In the genomic region with DNA sequence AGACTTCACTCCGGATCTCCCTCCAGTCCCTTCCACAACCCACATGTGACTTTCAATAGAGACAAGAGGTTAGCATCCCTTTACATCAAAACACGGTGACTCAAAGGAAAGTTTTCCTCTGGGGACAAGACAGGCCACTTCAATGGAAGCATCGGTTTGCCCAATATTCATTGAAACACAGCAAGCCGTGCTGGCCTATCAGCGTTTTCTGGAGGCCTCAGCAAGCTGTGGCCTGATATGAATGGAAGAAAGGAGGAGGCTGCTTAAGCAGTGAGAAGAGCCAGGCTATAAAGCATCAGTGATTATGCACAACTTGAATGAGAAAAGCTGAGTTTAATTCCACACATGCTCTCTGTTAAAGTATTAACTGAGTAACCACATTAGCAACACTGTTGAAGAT, we compare ENCODE assay signal across 28 mouse cellular contexts.
DNase-seq lines count a peak whose midpoint lies in the region; ATAC-seq and TF ChIP-seq lines count a peak whose summit lies in the region.
"Had no signal": no experiment of that assay in that cellular context is flagged by ENCODE, and none has a peak within 500 bp of the region (broad histone marks: within the 10 kb centered on the region; RNA-seq: fewer than 3 reads in every experiment).

No protein-coding gene starts in this region.

- no peak for DNase-seq in forebrain, embryonic 11.5 days (ENCODE audit: low spot score)
- no peak for DNase-seq in kidney, postnatal 14 days
- no peak for DNase-seq in midbrain, embryonic 14.5 days
- DNase-seq in midbrain, postnatal 0 days (ENCODE audit: low spot score) = no peak
- no peak for DNase-seq in frontal cortex, postnatal 14 days (ENCODE audit: low spot score in 2 of 2)
- DNase-seq: adrenal gland, adult 8-10 months; cerebellum, adult 8-10 months; cerebellum, postnatal 36 days; gastrocnemius, postnatal 14 days; heart, postnatal 4 days; layer of hippocampus, postnatal 36 days; left cerebral cortex, postnatal 4 days; liver; lung, adult 2 months; lung, postnatal 10 days; right cerebral cortex, adult 18-20 months; spleen, adult 18-20 months; thymus, postnatal 14 days had no signal

- no peak overlapping the region for H3K27ac ChIP-seq in forebrain, embryonic 11.5 days (ENCODE audit: low read depth, low read length)
- no peak overlapping the region for H3K27ac ChIP-seq in forebrain, embryonic 16.5 days (ENCODE audit: low read length)
- H3K27ac ChIP-seq in kidney, embryonic 14.5 days (ENCODE audit: low read depth, low read length) = 0 out of 2 replicates have a peak overlapping the region, but pooled peaks have one; percentile 24
- 0 out of 2 replicates have a peak overlapping the region, but pooled peaks have one; percentile 20 for H3K27ac ChIP-seq in midbrain, embryonic 14.5 days (replicated peaks; ENCODE audit: low read depth, low read length)
- no peak overlapping the region for H3K27ac ChIP-seq in midbrain, postnatal 0 days (ENCODE audit: low read depth, low read length)
- H3K27ac ChIP-seq: embryonic facial prominence, embryonic 12.5 days; heart, embryonic 15.5 days; hindbrain, embryonic 13.5 days; kidney, postnatal 0 days; liver, embryonic 14.5 days; macrophage had no signal

- ATAC-seq in forebrain, embryonic 11.5 days (replicated peaks; ENCODE audit: low FRiP score) = 0 out of 2 replicates have a peak, but pooled peaks have one; percentile 16
- ATAC-seq in forebrain, embryonic 16.5 days = no peak
- no peak for ATAC-seq in kidney, embryonic 14.5 days (ENCODE audit: low FRiP score, low TSS enrichment)
- ATAC-seq in midbrain, embryonic 14.5 days (ENCODE audit: low FRiP score, low TSS enrichment) = 0 out of 2 replicates have a peak, but pooled peaks have one; percentile 40
- no peak for ATAC-seq in midbrain, postnatal 0 days (ENCODE audit: low FRiP score)
- ATAC-seq: intestine, embryonic 16.5 days had no signal

- WGBS in forebrain, embryonic 11.5 days = 51% methylated on average over 5 of the region's 5 CpGs
- 41% methylated on average over 5 of the region's 5 CpGs for WGBS in forebrain, embryonic 16.5 days
- whole genome bisulfite sequencing in kidney, embryonic 14.5 days = 36% methylated on average over 5 of the region's 5 CpGs
- 27% methylated on average over 5 of the region's 5 CpGs for WGBS in midbrain, embryonic 14.5 days
- 32% methylated on average over 5 of the region's 5 CpGs for WGBS in midbrain, postnatal 0 days

- no peaks in the 10 kb centered on the region for H3K27me3 ChIP-seq in forebrain, embryonic 11.5 days (ENCODE audit: control insufficient read depth, insufficient read depth, low read length)
- no peaks in the 10 kb centered on the region for H3K27me3 ChIP-seq in forebrain, embryonic 16.5 days (replicated peaks; ENCODE audit: control insufficient read depth, insufficient read depth, low read length)
- no peaks in the 10 kb centered on the region for H3K27me3 ChIP-seq in kidney, embryonic 14.5 days (ENCODE audit: control insufficient read depth, insufficient read depth, low read length)
- no peaks in the 10 kb centered on the region for H3K27me3 ChIP-seq in midbrain, embryonic 14.5 days (ENCODE audit: control insufficient read depth, insufficient read depth, low read length)
- H3K27me3 ChIP-seq in midbrain, postnatal 0 days (ENCODE audit: insufficient read depth, low read length) = no peaks in the 10 kb centered on the region
- H3K27me3 ChIP-seq: embryonic facial prominence, embryonic 12.5 days; heart, embryonic 15.5 days; hindbrain, embryonic 13.5 days had no signal

- H3K9me3 ChIP-seq in forebrain, embryonic 11.5 days (ENCODE audit: control insufficient read depth, low read length) = no peaks in the 10 kb centered on the region
- no peaks in the 10 kb centered on the region for H3K9me3 ChIP-seq in forebrain, embryonic 16.5 days (ENCODE audit: control insufficient read depth, low read length)
- peaks cover 5% of the 10 kb centered on the region; the same call in 1 of the 2 replicates for H3K9me3 ChIP-seq in kidney, embryonic 14.5 days (ENCODE audit: control insufficient read depth, low read length)
- no peaks in the 10 kb centered on the region for H3K9me3 ChIP-seq in midbrain, embryonic 14.5 days (ENCODE audit: control insufficient read depth, low read length)
- H3K9me3 ChIP-seq in midbrain, postnatal 0 days (ENCODE audit: low read length) = no peaks in the 10 kb centered on the region
- H3K9me3 ChIP-seq: embryonic facial prominence, embryonic 12.5 days; heart, embryonic 15.5 days; hindbrain, embryonic 13.5 days had no signal

- H3K4me1 ChIP-seq in forebrain, embryonic 11.5 days (replicated peaks; ENCODE audit: control insufficient read depth, insufficient read depth, low read length) = peaks cover 4% of the 10 kb centered on the region; the same call in 1 of the 2 replicates
- H3K4me1 ChIP-seq in forebrain, embryonic 16.5 days (replicated peaks; ENCODE audit: control insufficient read depth, insufficient read depth, low read length) = 0 out of 2 replicates have a peak, but pooled peaks cover 3% of the 10 kb centered on the region
- peaks cover 24% of the 10 kb centered on the region for H3K4me1 ChIP-seq in kidney, embryonic 14.5 days (ENCODE audit: control insufficient read depth, insufficient read depth, low read length)
- H3K4me1 ChIP-seq in midbrain, embryonic 14.5 days (ENCODE audit: control insufficient read depth, insufficient read depth, low read length) = peaks cover 20% of the 10 kb centered on the region
- H3K4me1 ChIP-seq in midbrain, postnatal 0 days (ENCODE audit: insufficient read depth, low read length) = no peaks in the 10 kb centered on the region

- no peak overlapping the region for H3K4me2 ChIP-seq in forebrain, embryonic 11.5 days (ENCODE audit: low read depth, low read length, severe bottlenecking)
- H3K4me2 ChIP-seq in forebrain, embryonic 16.5 days (ENCODE audit: low read length) = no peak overlapping the region
- no peak overlapping the region for H3K4me2 ChIP-seq in kidney, embryonic 14.5 days (replicated peaks; ENCODE audit: low read depth, low read length)
- H3K4me2 ChIP-seq in midbrain, embryonic 14.5 days (ENCODE audit: low read length) = no peak overlapping the region
- H3K4me2 ChIP-seq in midbrain, postnatal 0 days (ENCODE audit: low read depth, low read length, poor library complexity, severe bottlenecking) = no peak overlapping the region
- H3K4me2 ChIP-seq: embryonic facial prominence, embryonic 12.5 days; heart, embryonic 15.5 days; hindbrain, embryonic 13.5 days had no signal

- no peak for TF ChIP-seq CTCF in midbrain, postnatal 0 days (IDR thresholded peaks at IDR 0.05)

- H3K36me3 ChIP-seq in forebrain, embryonic 11.5 days (ENCODE audit: control insufficient read depth, insufficient read depth, low read length) = no peaks in the 10 kb centered on the region
- H3K36me3 ChIP-seq in forebrain, embryonic 16.5 days (ENCODE audit: control insufficient read depth, insufficient read depth) = no peaks in the 10 kb centered on the region
- H3K36me3 ChIP-seq in kidney, embryonic 14.5 days (ENCODE audit: control insufficient read depth, insufficient read depth, low read length) = no peaks in the 10 kb centered on the region
- no peaks in the 10 kb centered on the region for H3K36me3 ChIP-seq in midbrain, embryonic 14.5 days (ENCODE audit: control insufficient read depth, insufficient read depth, low read length)
- no peaks in the 10 kb centered on the region for H3K36me3 ChIP-seq in midbrain, postnatal 0 days (ENCODE audit: insufficient read depth, low read length)
- H3K36me3 ChIP-seq: embryonic facial prominence, embryonic 12.5 days; G1E; heart, embryonic 15.5 days; hindbrain, embryonic 13.5 days had no signal

- H3K4me3 ChIP-seq in forebrain, embryonic 11.5 days (ENCODE audit: low read depth, low read length) = no peak overlapping the region
- no peak overlapping the region for H3K4me3 ChIP-seq in forebrain, embryonic 16.5 days (replicated peaks; ENCODE audit: low read length)
- H3K4me3 ChIP-seq in kidney, embryonic 14.5 days (ENCODE audit: low read length) = no peak overlapping the region
- no peak overlapping the region for H3K4me3 ChIP-seq in midbrain, embryonic 14.5 days (replicated peaks; ENCODE audit: low read depth, low read length)
- H3K4me3 ChIP-seq in midbrain, postnatal 0 days (ENCODE audit: low read depth, low read length) = no peak overlapping the region
- H3K4me3 ChIP-seq: embryonic facial prominence, embryonic 12.5 days; heart, embryonic 15.5 days; hindbrain, embryonic 13.5 days had no signal

- no peak overlapping the region for H3K9ac ChIP-seq in forebrain, embryonic 11.5 days (ENCODE audit: low read length)
- H3K9ac ChIP-seq in forebrain, embryonic 16.5 days (replicated peaks; ENCODE audit: low read depth, low read length) = no peak overlapping the region
- H3K9ac ChIP-seq in kidney, embryonic 14.5 days (ENCODE audit: low read depth, low read length) = no peak overlapping the region
- H3K9ac ChIP-seq in midbrain, embryonic 14.5 days (replicated peaks; ENCODE audit: low read length) = no peak overlapping the region
- H3K9ac ChIP-seq in midbrain, postnatal 0 days (replicated peaks; ENCODE audit: low read length, poor library complexity, severe bottlenecking) = no peak overlapping the region
- H3K9ac ChIP-seq: embryonic facial prominence, embryonic 12.5 days; heart, embryonic 15.5 days; hindbrain, embryonic 13.5 days; liver, embryonic 14.5 days had no signal

Comparison
In these comparisons a context has a peak if more than half of its experiments do, and no peak if none do; other contexts are left out.
1. ATAC-seq: peak in forebrain, embryonic 11.5 days (single experiment) and midbrain, embryonic 14.5 days (single experiment); none in forebrain, embryonic 16.5 days (single experiment), kidney, embryonic 14.5 days (single experiment) and midbrain, postnatal 0 days (single experiment).
2. H3K27ac ChIP-seq: peak in kidney, embryonic 14.5 days (single experiment) and midbrain, embryonic 14.5 days (single experiment); none in forebrain, embryonic 11.5 days (single experiment), forebrain, embryonic 16.5 days (single experiment) and midbrain, postnatal 0 days (single experiment).